Mouse (Mus musculus) forebrain, embryonic 15.5 days (tissue): ENCODE results near the gene Xpot. TPM values are rescaled to one million over a fixed set of nuclear protein-coding genes. Genes with fewer than 3 reads are reported as not detected.

Source experiments
- ATAC-seq: fragments of 200-750 bp; cut with Nextera tagmentation; replicated peaks from 2 replicates; pipeline ENCODE4 v1.8.0; 2017; ENCODE audit warnings: mild to moderate bottlenecking, moderate TSS enrichment, moderate library complexity
- H3K27ac ChIP-seq: fragments of 300-500 bp; sonication (generic); replicated peaks from 2 replicates; pipeline ENCODE4 v1.5.1; 2015; ENCODE audit warnings: mild to moderate bottlenecking, inconsistent platforms
- H3K27me3 ChIP-seq: fragments of 300-500 bp; sonication (generic); 2 replicates; pipeline ENCODE4 v1.6.1; 2015; ENCODE audit warnings: inconsistent platforms
- H3K36me3 ChIP-seq: fragments of 300-500 bp; sonication (generic); 2 replicates; pipeline ENCODE4 v1.6.1; 2015; ENCODE audit warnings: mild to moderate bottlenecking, inconsistent platforms
- H3K4me1 ChIP-seq: fragments of 300-500 bp; sonication (generic); 2 replicates; pipeline ENCODE4 v1.6.1; 2015; ENCODE audit warnings: inconsistent platforms
- H3K4me2 ChIP-seq: fragments of 300-500 bp; sonication (generic); replicated peaks from 2 replicates; pipeline ENCODE4 v1.6.1; 2015; ENCODE audit warnings: mild to moderate bottlenecking, inconsistent platforms
- H3K4me3 ChIP-seq: fragments of 300-500 bp; sonication (generic); 2 replicates; pipeline ENCODE4 v1.5.1; 2015; ENCODE audit warnings: mild to moderate bottlenecking, inconsistent platforms
- H3K9ac ChIP-seq: fragments of 300-500 bp; sonication (generic); replicated peaks from 2 replicates; pipeline ENCODE4 v1.6.1; 2015; ENCODE audit warnings: mild to moderate bottlenecking, inconsistent platforms
- H3K9me3 ChIP-seq: fragments of 300-500 bp; sonication (generic); 2 replicates; pipeline ENCODE4 v1.6.1; 2016; ENCODE audit warnings: inconsistent platforms
- WGBS: fragments of 180-500 bp; shearing (Covaris S2); methylation state at CpG from one replicate; pipeline ENCODE4 v1.1.7; 2015; ENCODE audit warnings: mixed read lengths; 5-methylcytosine and 5-hydroxymethylcytosine counted together
- polyA plus RNA-seq: library from polyadenylated mRNA; unstranded; fragments of >200 nt; fragmentation: Nextera tagmentation; extraction: Ambion mirVana; gene quantifications from 2 replicates; pipeline ENCODE4 v1.2.1, GENCODE M21; 2015

Gene Xpot
- polyA plus RNA-seq, 1 experiment from 2014 or later, result 38.7 TPM

- Histone ChIP-seq H3K36me3 (no peaks in the 10 kb centered on the region), H3K4me1 (peaks cover 18% of the 10 kb centered on the region), H3K9me3 (no peaks in the 10 kb centered on the region), H3K4me2 (peak overlapping the region; percentile 96; the same call in 1 of the 2 replicates), H3K27me3 (peaks cover 25% of the 10 kb centered on the region), H3K9ac (no peak overlapping the region), H3K27ac (no peak overlapping the region), H3K4me3 (peak overlapping the region; percentile 53)
- WGBS, result 53% methylated on average over 6 of the region's 6 CpGs
- peak; percentile 80; the same call in 1 of the 2 replicates for ATAC-seq
Observed at GRCm38 (mm10) chr10:121640150-121640930, 14.2 kb upstream of the Xpot start.

- Histone ChIP-seq H3K27ac (no peak overlapping the region), H3K4me3 (no peak overlapping the region), H3K4me1 (peaks cover 18% of the 10 kb centered on the region), H3K27me3 (peaks cover 25% of the 10 kb centered on the region), H3K4me2 (no peak overlapping the region), H3K36me3 (no peaks in the 10 kb centered on the region), H3K9me3 (no peaks in the 10 kb centered on the region), H3K9ac (no peak overlapping the region)
- WGBS, result 72% methylated on average over 5 of the region's 5 CpGs
- ATAC-seq, result no peak
Observed at GRCm38 (mm10) chr10:121639573-121639972, 13.4 kb upstream of the Xpot start.

- peaks cover 6% of the 10 kb centered on the region for H3K4me1 ChIP-seq
- no peak overlapping the region for H3K27ac ChIP-seq
- no peak overlapping the region for H3K4me2 ChIP-seq
- no peak overlapping the region for H3K9ac ChIP-seq
- no peaks in the 10 kb centered on the region for H3K9me3 ChIP-seq
- H3K27me3 ChIP-seq, result peaks cover 3% of the 10 kb centered on the region; the same call in 1 of the 2 replicates
- WGBS, result 85% methylated on average over 6 of the region's 6 CpGs
- H3K36me3 ChIP-seq, result no peaks in the 10 kb centered on the region
- no peak overlapping the region for H3K4me3 ChIP-seq
- no peak for ATAC-seq
Observed at GRCm38 (mm10) chr10:121636276-121636675, 10.1 kb upstream of the Xpot start.

- H3K4me3 ChIP-seq, result no peak overlapping the region
- no peaks in the 10 kb centered on the region for H3K9me3 ChIP-seq
- ATAC-seq, result no peak
- H3K27me3 ChIP-seq, result no peaks in the 10 kb centered on the region
- H3K36me3 ChIP-seq, result no peaks in the 10 kb centered on the region
- no peaks in the 10 kb centered on the region for H3K4me1 ChIP-seq
- H3K27ac ChIP-seq, result no peak overlapping the region
- 73% methylated on average over 1 of the region's 1 CpGs for WGBS
- no peak overlapping the region for H3K9ac ChIP-seq
- no peak overlapping the region for H3K4me2 ChIP-seq
Observed at GRCm38 (mm10) chr10:121634159-121634558, 8.0 kb upstream of the Xpot start.

- no peak for ATAC-seq
- Histone ChIP-seq H3K36me3 (no peaks in the 10 kb centered on the region), H3K9ac (no peak overlapping the region), H3K9me3 (no peaks in the 10 kb centered on the region), H3K27ac (no peak overlapping the region), H3K27me3 (no peaks in the 10 kb centered on the region), H3K4me1 (peaks cover 21% of the 10 kb centered on the region), H3K4me2 (no peak overlapping the region), H3K4me3 (no peak overlapping the region)
- WGBS, result 89% methylated on average over 6 of the region's 6 CpGs
Observed at GRCm38 (mm10) chr10:121628561-121629040, 2.5 kb upstream of the Xpot start.

GRCm38 (mm10) chr10:121627216-121627852 is 1.2 kb upstream of the Xpot start:
- WGBS, result 85% methylated on average over 10 of the region's 10 CpGs
- Histone ChIP-seq H3K9ac (no peak overlapping the region), H3K9me3 (no peaks in the 10 kb centered on the region), H3K36me3 (0 out of 2 replicates have a peak, but pooled peaks cover 2% of the 10 kb centered on the region), H3K4me2 (no peak overlapping the region), H3K27ac (no peak overlapping the region), H3K4me3 (no peak overlapping the region), H3K27me3 (no peaks in the 10 kb centered on the region), H3K4me1 (peaks cover 23% of the 10 kb centered on the region)
- no peak for ATAC-seq

- peaks cover 23% of the 10 kb centered on the region for H3K4me1 ChIP-seq
- WGBS, result under 1% methylated on average over 41 of the region's 41 CpGs
- H3K9ac ChIP-seq, result peak overlapping the region; percentile 88
- no peaks in the 10 kb centered on the region for H3K9me3 ChIP-seq
- H3K36me3 ChIP-seq, result peaks cover 15% of the 10 kb centered on the region; the same call in 1 of the 2 replicates
- H3K4me2 ChIP-seq, result peak overlapping the region; percentile 67
- H3K4me3 ChIP-seq, result peak overlapping the region; percentile 94
- no peak for ATAC-seq
- peak overlapping the region; percentile 95 for H3K27ac ChIP-seq
- no peaks in the 10 kb centered on the region for H3K27me3 ChIP-seq
Observed at GRCm38 (mm10) chr10:121625407-121626185, 536 bp downstream of the Xpot start.

- Histone ChIP-seq H3K4me1 (peaks cover 23% of the 10 kb centered on the region), H3K4me2 (peak overlapping the region; percentile 67), H3K27ac (no peak overlapping the region), H3K9me3 (no peaks in the 10 kb centered on the region), H3K36me3 (peaks cover 20% of the 10 kb centered on the region; the same call in 1 of the 2 replicates), H3K27me3 (no peaks in the 10 kb centered on the region), H3K9ac (peak overlapping the region; percentile 88), H3K4me3 (peak overlapping the region; percentile 94)
- WGBS, result 18% methylated on average over 9 of the region's 9 CpGs
- ATAC-seq, result no peak
Observed at GRCm38 (mm10) chr10:121625006-121625405, 1.1 kb downstream of the Xpot start.

- WGBS, result 90% methylated on average over 7 of the region's 7 CpGs
- H3K27ac ChIP-seq, result no peak overlapping the region
- no peak overlapping the region for H3K4me3 ChIP-seq
- peaks cover 23% of the 10 kb centered on the region for H3K4me1 ChIP-seq
- no peak overlapping the region for H3K4me2 ChIP-seq
- ATAC-seq, result no peak
- no peak overlapping the region for H3K9ac ChIP-seq
- H3K36me3 ChIP-seq, result peaks cover 27% of the 10 kb centered on the region
- H3K27me3 ChIP-seq, result no peaks in the 10 kb centered on the region
- H3K9me3 ChIP-seq, result no peaks in the 10 kb centered on the region
Observed at GRCm38 (mm10) chr10:121623670-121624069, 2.5 kb downstream of the Xpot start.

GRCm38 (mm10) chr10:121622431-121622830 is 3.7 kb downstream of the Xpot start:
- Histone ChIP-seq H3K4me2 (no peak overlapping the region), H3K27me3 (no peaks in the 10 kb centered on the region), H3K27ac (no peak overlapping the region), H3K4me1 (peaks cover 23% of the 10 kb centered on the region), H3K9ac (no peak overlapping the region), H3K9me3 (no peaks in the 10 kb centered on the region), H3K4me3 (no peak overlapping the region), H3K36me3 (peaks cover 38% of the 10 kb centered on the region)
- WGBS, result 89% methylated on average over 6 of the region's 6 CpGs
- ATAC-seq, result no peak

GRCm38 (mm10) chr10:121615935-121616334 is 10.2 kb downstream of the Xpot start:
- no peak for ATAC-seq
- 47% methylated on average over 7 of the region's 7 CpGs for WGBS
- Histone ChIP-seq H3K4me2 (no peak overlapping the region), H3K27ac (no peak overlapping the region), H3K4me3 (no peak overlapping the region), H3K9me3 (no peaks in the 10 kb centered on the region), H3K9ac (no peak overlapping the region), H3K4me1 (no peaks in the 10 kb centered on the region), H3K36me3 (peaks cover 77% of the 10 kb centered on the region), H3K27me3 (no peaks in the 10 kb centered on the region)
